Mouse (Mus musculus): ENCODE results near the gene Elp1.

DNA sequence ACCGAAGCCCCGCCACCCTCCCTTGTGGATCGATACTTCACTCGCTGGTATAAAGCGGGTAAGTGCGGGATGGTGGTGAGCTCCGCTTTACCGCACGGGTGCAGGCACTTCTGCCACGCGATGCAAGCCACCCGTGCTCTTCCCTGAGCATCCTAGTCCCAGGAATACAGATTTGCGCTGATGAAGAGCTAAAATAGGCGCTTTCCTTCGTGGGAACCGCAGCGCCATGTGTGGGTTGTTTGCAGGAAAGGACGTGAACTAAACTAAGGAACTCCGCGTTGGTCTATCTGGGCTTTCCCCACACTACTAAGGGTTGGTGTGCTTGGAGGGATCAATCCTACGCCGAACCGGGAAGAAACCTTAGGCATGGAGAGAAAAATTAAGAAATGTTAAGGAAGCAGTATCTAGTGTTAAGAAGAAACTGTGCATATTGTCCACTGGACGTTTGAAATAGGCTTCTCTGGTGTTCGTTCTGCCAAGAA lies 579 bp upstream of the Elp1 start:
- TF ChIP-seq TBP (conservative IDR thresholded peaks at IDR 0.05; ENCODE audit: low read depth, low read length) = no peak
- TF ChIP-seq CTCF (conservative IDR thresholded peaks at IDR 0.05 in 1 of 2, IDR thresholded peaks at IDR 0.05 in 1 of 2; ENCODE audit: low read depth in 2 of 2, low read length in 2 of 2) = no peak

Data from CH12.LX (cell line).